Mouse (Mus musculus) stomach, postnatal 0 days (tissue): ENCODE results near the gene Rnf34. TPM values are rescaled to one million over a fixed set of nuclear protein-coding genes. Genes with fewer than 3 reads are reported as not detected.

Experiments
- ATAC-seq: fragments of 200-750 bp; cut with Nextera tagmentation; 2 replicates; pipeline ENCODE4 v1.8.0; 2017; ENCODE audit not compliant: low FRiP score, low TSS enrichment
- DNase-seq: peaks from one replicate; pipeline ENCODE4 v3.0.0-alpha.2; 2016; ENCODE audit warnings: low spot score
- H3K27ac ChIP-seq: fragments of 300-500 bp; sonication (generic); replicated peaks from 2 replicates; pipeline ENCODE4 v1.5.1; 2014; ENCODE audit warnings: mild to moderate bottlenecking, control low read depth
- H3K27me3 ChIP-seq: fragments of 300-500 bp; sonication (generic); 2 replicates; pipeline ENCODE4 v1.6.1; 2014; ENCODE audit warnings: low read length; ENCODE audit not compliant: control insufficient read depth, insufficient read depth
- H3K36me3 ChIP-seq: fragments of 300-500 bp; sonication (generic); 2 replicates; pipeline ENCODE4 v1.6.1; 2014; ENCODE audit warnings: low read length, mixed read lengths; ENCODE audit not compliant: control insufficient read depth, insufficient read depth
- H3K4me1 ChIP-seq: fragments of 300-500 bp; sonication (generic); replicated peaks from 2 replicates; pipeline ENCODE4 v1.6.1; 2014; ENCODE audit warnings: antibody characterized with exemption; ENCODE audit not compliant: control insufficient read depth, insufficient read depth
- H3K4me2 ChIP-seq: fragments of 300-500 bp; sonication (generic); replicated peaks from 2 replicates; pipeline ENCODE4 v1.6.1; 2014; ENCODE audit warnings: low read depth, mild to moderate bottlenecking, control low read depth, moderate library complexity
- H3K4me3 ChIP-seq: fragments of 300-500 bp; sonication (generic); 2 replicates; pipeline ENCODE4 v1.5.1; 2014; ENCODE audit warnings: low read depth, low read length, control low read depth
- H3K9ac ChIP-seq: fragments of 300-500 bp; sonication (generic); 2 replicates; pipeline ENCODE4 v1.6.1; 2014; ENCODE audit warnings: mild to moderate bottlenecking, low read length, control low read depth, mixed read lengths
- H3K9me3 ChIP-seq: fragments of 300-500 bp; sonication (generic); 2 replicates; pipeline ENCODE4 v1.6.1; 2016; ENCODE audit warnings: low read length; ENCODE audit not compliant: control insufficient read depth
- CTCF ChIP-seq: IDR thresholded peaks from 2 replicates; pipeline ENCODE4 v1.5.1; 2016; ENCODE audit warnings: antibody characterized with exemption, low read depth, mild to moderate bottlenecking, moderate library complexity
- EP300 ChIP-seq: optimal IDR thresholded peaks from 2 replicates; pipeline ENCODE3; 2016; ENCODE audit warnings: antibody characterized with exemption
- WGBS: fragments of 180-500 bp; shearing (Covaris S2); extraction: QIAGEN DNeasy Blood & Tissue Kit; methylation state at CpG from one replicate; pipeline ENCODE4 v1.1.7; 2014; 5-methylcytosine and 5-hydroxymethylcytosine counted together
- polyA plus RNA-seq: library from polyadenylated mRNA; unstranded; fragments of >200 nt; fragmentation: Nextera tagmentation; extraction: Ambion mirVana; gene quantifications from 2 replicates; pipeline ENCODE4 v1.2.1, GENCODE M21; 2015

Gene Rnf34
- polyA plus RNA-seq, 1 experiment from 2014 or later, result 19.1 TPM

DNA sequence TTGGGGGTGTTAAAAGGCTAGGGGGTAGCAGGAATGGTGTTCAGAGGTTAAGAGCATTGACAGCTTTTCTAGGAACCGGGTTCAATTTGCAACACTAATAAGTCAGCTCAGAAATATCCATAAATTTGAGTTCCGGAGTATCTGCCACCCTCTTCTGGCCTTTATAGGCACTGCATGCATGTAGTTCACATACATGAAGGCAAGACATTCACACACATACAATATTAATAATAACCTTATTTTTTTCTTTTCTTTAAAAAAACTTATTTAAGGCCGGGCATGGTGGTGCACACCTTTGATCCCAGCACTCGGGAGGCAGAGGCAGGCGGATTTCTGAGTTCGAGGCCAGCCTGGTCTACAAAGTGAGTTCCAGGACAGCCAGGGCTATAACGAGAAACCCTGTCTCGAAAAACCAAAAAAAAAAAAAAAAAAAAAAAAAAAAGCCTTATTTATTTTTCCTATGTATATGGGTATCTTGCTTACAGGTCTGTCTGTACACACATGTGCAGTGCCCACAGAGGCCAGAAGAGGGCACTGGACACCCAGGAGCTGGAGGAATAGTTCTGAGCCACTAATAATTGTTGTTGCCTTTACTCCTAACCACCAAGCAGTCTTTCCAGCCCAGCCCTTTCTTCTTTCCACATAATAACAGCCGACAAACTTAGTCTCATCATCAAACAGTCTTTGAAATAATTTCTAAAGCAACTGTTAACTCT, 38.3 kb upstream of the Rnf34 start:
- WGBS, result 92% methylated on average over 9 of the region's 9 CpGs
- TF ChIP-seq EP300 (no peak), CTCF (peak; percentile 78)
- Histone ChIP-seq H3K4me3 (no peak overlapping the region), H3K27ac (no peak overlapping the region), H3K9me3 (no peaks in the 10 kb centered on the region), H3K4me2 (no peak overlapping the region), H3K27me3 (no peaks in the 10 kb centered on the region), H3K9ac (no peak overlapping the region), H3K36me3 (peaks cover 32% of the 10 kb centered on the region), H3K4me1 (no peaks in the 10 kb centered on the region)
- ATAC-seq (peak; percentile 72; the same call in 1 of the 2 replicates), DNase-seq (peak; percentile 83)

DNA sequence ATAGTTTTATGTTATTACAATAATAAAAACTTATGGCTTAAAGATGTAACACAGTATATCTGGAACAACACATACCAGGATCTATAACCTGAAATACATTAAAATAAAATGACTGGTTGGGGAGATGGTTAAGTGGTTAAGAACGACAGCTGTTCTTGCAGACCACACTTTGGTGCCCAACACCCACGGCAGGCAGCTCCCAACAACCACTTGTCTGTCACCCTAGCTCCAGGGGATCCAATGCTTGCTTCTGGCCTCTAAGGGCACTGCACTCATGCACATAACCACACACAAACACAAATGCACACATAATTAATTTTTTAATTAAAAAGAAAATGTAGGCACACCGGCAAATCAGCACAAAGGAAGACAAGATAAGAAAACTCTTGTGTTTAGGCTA, 37.1 kb upstream of the Rnf34 start:
- DNase-seq (no peak), ATAC-seq (no peak)
- Histone ChIP-seq H3K27ac (no peak overlapping the region), H3K4me1 (no peaks in the 10 kb centered on the region), H3K9me3 (no peaks in the 10 kb centered on the region), H3K4me2 (no peak overlapping the region), H3K9ac (no peak overlapping the region), H3K27me3 (no peaks in the 10 kb centered on the region), H3K4me3 (no peak overlapping the region), H3K36me3 (peaks cover 31% of the 10 kb centered on the region)
- no peak for TF ChIP-seq EP300
- TF ChIP-seq CTCF, result no peak
- WGBS, result 84% methylated on average over 3 of the region's 3 CpGs

GRCm38 (mm10) chr5:122820777-122821523, 28.9 kb upstream of the Rnf34 start, which contains the start of gene Anapc5:
Anapc5 (minus strand) TSS chr5:122821339.
- H3K36me3 ChIP-seq, result peaks cover 18% of the 10 kb centered on the region
- peak within 1 kb of the TSS; percentile 81 for H3K9ac ChIP-seq
- H3K27me3 ChIP-seq, result no peaks in the 10 kb centered on the region
- ATAC-seq (peak; percentile 99), DNase-seq (peak; percentile 94)
- H3K4me1 ChIP-seq, result no peaks in the 10 kb centered on the region
- peak within 1 kb of the TSS; percentile 60 for H3K4me2 ChIP-seq
- no peaks in the 10 kb centered on the region for H3K9me3 ChIP-seq
- under 1% methylated on average over 49 of the region's 55 CpGs for WGBS
- peak; percentile 74 for TF ChIP-seq EP300
- peak; percentile 1; the same call in 1 of the 2 replicates for TF ChIP-seq CTCF
- peak within 1 kb of the TSS; percentile 97 for H3K27ac ChIP-seq
- peak within 1 kb of the TSS; percentile 80 for H3K4me3 ChIP-seq

DNA sequence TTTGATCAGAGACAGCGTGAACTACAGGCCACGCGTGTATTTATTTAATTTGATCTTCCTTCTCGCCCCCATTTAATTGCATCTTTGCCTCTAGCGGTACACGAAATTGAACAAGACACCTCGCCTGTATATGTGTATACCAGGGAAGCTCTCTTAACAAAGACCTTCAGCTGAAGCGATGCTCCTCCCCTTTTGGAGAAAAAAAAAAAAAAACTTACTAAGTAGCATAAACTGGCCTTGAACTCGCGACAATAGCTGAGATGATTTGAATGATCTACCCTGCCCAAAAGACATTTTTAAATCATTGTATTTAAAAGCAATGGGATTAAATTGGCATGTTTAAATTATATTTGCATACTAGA, 28.3 kb upstream of the Rnf34 start:
- Histone ChIP-seq H3K9me3 (no peaks in the 10 kb centered on the region), H3K4me1 (no peaks in the 10 kb centered on the region), H3K4me2 (peak overlapping the region; percentile 45), H3K36me3 (peaks cover 18% of the 10 kb centered on the region), H3K4me3 (peak overlapping the region; percentile 80), H3K9ac (peak overlapping the region; percentile 39; the same call in 1 of the 2 replicates), H3K27me3 (no peaks in the 10 kb centered on the region), H3K27ac (peak overlapping the region; percentile 83)
- ATAC-seq, result peak; percentile 36
- no peak for DNase-seq
- TF ChIP-seq EP300, result no peak
- TF ChIP-seq CTCF, result no peak
- WGBS, result under 1% methylated on average over 10 of the region's 10 CpGs

DNA sequence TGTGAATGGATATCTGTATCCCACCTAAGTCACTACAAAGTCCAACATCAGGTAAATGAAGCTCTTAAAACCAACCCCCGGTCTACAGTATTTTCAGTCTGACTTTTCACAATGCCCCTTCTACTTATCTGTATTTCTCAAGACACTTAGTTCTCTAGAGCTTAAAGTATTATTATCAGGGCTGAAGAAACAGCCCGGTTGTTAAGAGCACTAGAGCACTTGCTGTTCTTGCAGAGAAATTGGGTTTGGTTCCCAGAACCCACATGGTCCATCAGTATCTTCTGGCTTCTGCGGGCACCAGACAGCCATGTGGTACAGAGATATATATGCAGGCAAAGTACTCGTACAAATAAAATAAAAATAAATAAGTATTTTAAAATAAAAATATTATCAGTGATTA, 27.4 kb upstream of the Rnf34 start:
- Histone ChIP-seq H3K4me2 (no peak overlapping the region), H3K4me1 (no peaks in the 10 kb centered on the region), H3K27me3 (no peaks in the 10 kb centered on the region), H3K36me3 (peaks cover 14% of the 10 kb centered on the region), H3K27ac (no peak overlapping the region), H3K9ac (no peak overlapping the region), H3K9me3 (no peaks in the 10 kb centered on the region), H3K4me3 (no peak overlapping the region)
- 90% methylated on average over 4 of the region's 4 CpGs for WGBS
- no peak for TF ChIP-seq EP300
- TF ChIP-seq CTCF, result no peak
- ATAC-seq (no peak), DNase-seq (no peak)

DNA sequence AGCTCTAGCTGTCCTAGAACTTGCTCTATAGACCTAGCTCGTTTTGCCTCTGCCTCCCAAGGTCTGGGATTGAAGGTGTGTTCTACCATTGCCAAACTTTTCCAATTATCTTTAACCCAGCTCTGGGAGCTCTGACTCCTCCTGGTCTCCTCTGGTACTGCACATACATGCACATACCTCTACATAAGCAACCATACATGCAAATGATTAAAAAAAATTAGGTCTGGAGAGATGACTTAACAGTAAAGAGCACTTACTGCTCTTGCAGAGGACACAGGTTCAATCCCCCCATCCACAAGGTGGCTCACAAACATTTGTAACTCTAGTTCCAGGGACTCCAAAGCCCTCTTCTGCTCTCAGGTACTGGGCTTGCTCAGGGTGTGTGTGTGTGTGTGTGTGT, 25.9 kb upstream of the Rnf34 start:
- H3K9ac ChIP-seq, result no peak overlapping the region
- H3K4me3 ChIP-seq, result no peak overlapping the region
- H3K4me2 ChIP-seq, result no peak overlapping the region
- TF ChIP-seq EP300, result no peak
- TF ChIP-seq CTCF, result peak; percentile 43
- no peak for DNase-seq
- WGBS, result 71% methylated on average over 1 of the region's 1 CpGs
- H3K36me3 ChIP-seq, result peaks cover 3% of the 10 kb centered on the region; the same call in 1 of the 2 replicates
- H3K27ac ChIP-seq, result no peak overlapping the region
- H3K4me1 ChIP-seq, result no peaks in the 10 kb centered on the region
- no peak for ATAC-seq
- no peaks in the 10 kb centered on the region for H3K27me3 ChIP-seq
- H3K9me3 ChIP-seq, result no peaks in the 10 kb centered on the region
